Mouse (Mus musculus) olfactory bulb, adult 2 months (tissue): ENCODE measurements around the gene Gcnt1. TPM values are rescaled to one million over a fixed set of nuclear protein-coding genes. Genes with fewer than 3 reads are reported as not detected.

ENCODE experiments used
- H3K27ac ChIP-seq: fragments of 200-500 bp; 2 replicates; pipeline ENCODE4 v1.5.1; 2012; ENCODE audit warnings: low read depth, low read length; ENCODE audit not compliant: insufficient read depth
- H3K4me1 ChIP-seq: fragments of 200-500 bp; 2 replicates; pipeline ENCODE4 v1.6.1; 2012; ENCODE audit warnings: low read length; ENCODE audit not compliant: control insufficient read depth, insufficient read depth
- H3K4me3 ChIP-seq: fragments of 200-500 bp; 2 replicates; pipeline ENCODE4 v1.5.1; 2012; ENCODE audit warnings: mild to moderate bottlenecking, low read depth, low read length, moderate library complexity; ENCODE audit not compliant: insufficient read depth
- CTCF ChIP-seq: fragments of 200-500 bp; IDR thresholded peaks from 2 replicates; pipeline ENCODE4 v1.5.1; 2012; ENCODE audit warnings: low read depth, mild to moderate bottlenecking, low read length, moderate library complexity; ENCODE audit not compliant: insufficient read depth
- POLR2A ChIP-seq: fragments of 200-500 bp; IDR thresholded peaks from 2 replicates; pipeline ENCODE4 v1.6.1; 2012; ENCODE audit warnings: mild to moderate bottlenecking, low read depth, low read length, moderate library complexity; ENCODE audit not compliant: insufficient read depth
- WGBS: fragments of 180-500 bp; shearing (Covaris S2); methylation state at CpG from one replicate; pipeline ENCODE4 v1.1.7; 2018; 5-methylcytosine and 5-hydroxymethylcytosine counted together
- polyA plus RNA-seq: library from polyadenylated mRNA; stranded (reverse); fragments of >200 nt; gene quantifications from 2 replicates; pipeline ENCODE4 v1.2.4, GENCODE M21; 2012; ENCODE audit warnings: low replicate concordance; ENCODE audit not compliant: missing spikeins, insufficient read depth, insufficient read length

Gene Gcnt1
- not detected in 2 replicates for polyA plus RNA-seq

- 92% methylated on average over 3 of the region's 3 CpGs for WGBS
- H3K27ac ChIP-seq = no peak within 1 kb of the TSS
These were observed at the start of gene Gcnt1 for GRCm38 (mm10) chr19:17372701-17373100. Gene Gcnt1, minus strand, starts transcription at chr19:17372844.

GRCm38 (mm10) chr19:17417855-17418254, 45.2 kb upstream of the Gcnt1 start:
- TF ChIP-seq POLR2A (no peak), CTCF (no peak)
- H3K4me1 ChIP-seq = no peaks in the 10 kb centered on the region
- WGBS = 65% methylated on average over 1 of the region's 1 CpGs
- no peak overlapping the region for H3K4me3 ChIP-seq
- no peak overlapping the region for H3K27ac ChIP-seq

More at GRCm38 (mm10) chr19:17372701-17373100, at the start of gene Gcnt1:
- Histone ChIP-seq H3K4me3 (no peak within 1 kb of the TSS), H3K4me1 (no peaks in the 10 kb centered on the region)
- no peak for TF ChIP-seq CTCF
- TF ChIP-seq POLR2A = no peak

- 39% methylated on average over 4 of the region's 4 CpGs for WGBS
- H3K27ac ChIP-seq = no peak overlapping the region
- H3K4me1 ChIP-seq = no peaks in the 10 kb centered on the region
- H3K4me3 ChIP-seq = no peak overlapping the region
- TF ChIP-seq POLR2A (no peak), CTCF (no peak)
These were observed 40.3 kb upstream of the Gcnt1 start for GRCm38 (mm10) chr19:17412915-17413459.

- WGBS = 93% methylated on average over 5 of the region's 5 CpGs
These were observed 37.9 kb upstream of the Gcnt1 start for GRCm38 (mm10) chr19:17410465-17411065.

GRCm38 (mm10) chr19:17409351-17409750, 36.7 kb upstream of the Gcnt1 start:
- TF ChIP-seq POLR2A (no peak), CTCF (no peak)
- Histone ChIP-seq H3K4me3 (no peak overlapping the region), H3K4me1 (no peaks in the 10 kb centered on the region), H3K27ac (no peak overlapping the region)
- WGBS = 69% methylated on average over 3 of the region's 3 CpGs

More at GRCm38 (mm10) chr19:17410465-17411065, 37.9 kb upstream of the Gcnt1 start:
- no peak for TF ChIP-seq POLR2A
- TF ChIP-seq CTCF = no peak
- Histone ChIP-seq H3K4me3 (no peak overlapping the region), H3K4me1 (no peaks in the 10 kb centered on the region), H3K27ac (no peak overlapping the region)

GRCm38 (mm10) chr19:17408591-17408990, 35.9 kb upstream of the Gcnt1 start:
- Histone ChIP-seq H3K4me1 (no peaks in the 10 kb centered on the region), H3K4me3 (no peak overlapping the region), H3K27ac (no peak overlapping the region)
- TF ChIP-seq CTCF = no peak
- no peak for TF ChIP-seq POLR2A

GRCm38 (mm10) chr19:17406823-17407222, 34.2 kb upstream of the Gcnt1 start:
- Histone ChIP-seq H3K4me3 (no peak overlapping the region), H3K27ac (no peak overlapping the region), H3K4me1 (no peaks in the 10 kb centered on the region)
- no peak for TF ChIP-seq CTCF
- no peak for TF ChIP-seq POLR2A
- WGBS = 93% methylated on average over 5 of the region's 5 CpGs

- H3K4me3 ChIP-seq = no peak overlapping the region
- no peak overlapping the region for H3K27ac ChIP-seq
- TF ChIP-seq POLR2A = no peak
- TF ChIP-seq CTCF = no peak
- no peaks in the 10 kb centered on the region for H3K4me1 ChIP-seq
- WGBS = 87% methylated on average over 4 of the region's 4 CpGs
These were observed 30.5 kb upstream of the Gcnt1 start for GRCm38 (mm10) chr19:17403175-17403574.

- no peak overlapping the region for H3K27ac ChIP-seq
- H3K4me1 ChIP-seq = 0 out of 2 replicates have a peak, but pooled peaks cover 2% of the 10 kb centered on the region
- no peak for TF ChIP-seq CTCF
- no peak overlapping the region for H3K4me3 ChIP-seq
- WGBS = 80% methylated on average over 4 of the region's 4 CpGs
These were observed 27.9 kb upstream of the Gcnt1 start for GRCm38 (mm10) chr19:17400571-17400970.
